Mouse (Mus musculus): Measurements from ENCODE around the gene Hdgfl3. TPM values are rescaled to one million over a fixed set of nuclear protein-coding genes. Genes with fewer than 3 reads are reported as not detected.

Hdgfl3 gene
- polyA plus RNA-seq, 1 experiment from 2014 or later: 46.6 TPM

GRCm38 (mm10) chr7:81846008-81846407 lies 88.3 kb downstream of the Hdgfl3 start:
- H3K36me3 ChIP-seq (ENCODE audit: control insufficient read depth, insufficient read depth, low read length): no peaks in the 10 kb centered on the region
- no peaks in the 10 kb centered on the region for H3K9me3 ChIP-seq (ENCODE audit: control insufficient read depth, low read length)
- H3K4me3 ChIP-seq (ENCODE audit: low read depth, low read length): no peak overlapping the region
- no peak overlapping the region for H3K4me2 ChIP-seq (replicated peaks; ENCODE audit: low read depth, low read length)
- no peak for ATAC-seq (ENCODE audit: low FRiP score)
- no peak overlapping the region for H3K9ac ChIP-seq (ENCODE audit: low read depth, low read length)
- H3K27ac ChIP-seq (ENCODE audit: low read depth, low read length): no peak overlapping the region
- no peaks in the 10 kb centered on the region for H3K27me3 ChIP-seq (ENCODE audit: control insufficient read depth, insufficient read depth, low read length)
- DNase-seq (ENCODE audit: low spot score): no peak
- no peaks in the 10 kb centered on the region for H3K4me1 ChIP-seq (replicated peaks; ENCODE audit: control insufficient read depth, insufficient read depth, low read length)
- 81% methylated on average over 8 of the region's 8 CpGs for WGBS

- 81% methylated on average over 3 of the region's 3 CpGs for WGBS
Measured at GRCm38 (mm10) chr7:81845313-81845712, 89.0 kb downstream of the Hdgfl3 start.

GRCm38 (mm10) chr7:81844801-81845200 lies 89.5 kb downstream of the Hdgfl3 start:
- Histone ChIP-seq H3K27me3 (ENCODE audit: control insufficient read depth, insufficient read depth, low read length) (no peaks in the 10 kb centered on the region), H3K9me3 (ENCODE audit: control insufficient read depth, low read length) (no peaks in the 10 kb centered on the region), H3K9ac (ENCODE audit: low read depth, low read length) (no peak overlapping the region), H3K4me3 (ENCODE audit: low read depth, low read length) (no peak overlapping the region), H3K27ac (ENCODE audit: low read depth, low read length) (no peak overlapping the region), H3K4me1 (replicated peaks; ENCODE audit: control insufficient read depth, insufficient read depth, low read length) (no peaks in the 10 kb centered on the region), H3K36me3 (ENCODE audit: control insufficient read depth, insufficient read depth, low read length) (no peaks in the 10 kb centered on the region), H3K4me2 (replicated peaks; ENCODE audit: low read depth, low read length) (no peak overlapping the region)
- ATAC-seq (ENCODE audit: low FRiP score) (no peak), DNase-seq (ENCODE audit: low spot score) (no peak)
- 81% methylated on average over 11 of the region's 11 CpGs for WGBS

More at GRCm38 (mm10) chr7:81845313-81845712, 89.0 kb downstream of the Hdgfl3 start:
- DNase-seq (ENCODE audit: low spot score): no peak
- H3K9me3 ChIP-seq (ENCODE audit: control insufficient read depth, low read length): no peaks in the 10 kb centered on the region
- H3K4me2 ChIP-seq (replicated peaks; ENCODE audit: low read depth, low read length): no peak overlapping the region
- no peak overlapping the region for H3K9ac ChIP-seq (ENCODE audit: low read depth, low read length)
- H3K36me3 ChIP-seq (ENCODE audit: control insufficient read depth, insufficient read depth, low read length): no peaks in the 10 kb centered on the region
- H3K27ac ChIP-seq (ENCODE audit: low read depth, low read length): no peak overlapping the region
- no peaks in the 10 kb centered on the region for H3K4me1 ChIP-seq (replicated peaks; ENCODE audit: control insufficient read depth, insufficient read depth, low read length)
- H3K4me3 ChIP-seq (ENCODE audit: low read depth, low read length): no peak overlapping the region
- no peak for ATAC-seq (ENCODE audit: low FRiP score)
- no peaks in the 10 kb centered on the region for H3K27me3 ChIP-seq (ENCODE audit: control insufficient read depth, insufficient read depth, low read length)

GRCm38 (mm10) chr7:81843903-81844302 lies 90.4 kb downstream of the Hdgfl3 start:
- DNase-seq (ENCODE audit: low spot score) (no peak), ATAC-seq (ENCODE audit: low FRiP score) (no peak)
- H3K4me1 ChIP-seq (replicated peaks; ENCODE audit: control insufficient read depth, insufficient read depth, low read length): no peaks in the 10 kb centered on the region
- no peaks in the 10 kb centered on the region for H3K27me3 ChIP-seq (ENCODE audit: control insufficient read depth, insufficient read depth, low read length)
- no peak overlapping the region for H3K27ac ChIP-seq (ENCODE audit: low read depth, low read length)
- no peak overlapping the region for H3K4me2 ChIP-seq (replicated peaks; ENCODE audit: low read depth, low read length)
- H3K9ac ChIP-seq (ENCODE audit: low read depth, low read length): no peak overlapping the region
- H3K4me3 ChIP-seq (ENCODE audit: low read depth, low read length): no peak overlapping the region
- 80% methylated on average over 8 of the region's 8 CpGs for WGBS
- H3K36me3 ChIP-seq (ENCODE audit: control insufficient read depth, insufficient read depth, low read length): no peaks in the 10 kb centered on the region
- H3K9me3 ChIP-seq (ENCODE audit: control insufficient read depth, low read length): no peaks in the 10 kb centered on the region

GRCm38 (mm10) chr7:81842998-81843397 lies 91.3 kb downstream of the Hdgfl3 start:
- H3K4me2 ChIP-seq (replicated peaks; ENCODE audit: low read depth, low read length): no peak overlapping the region
- no peak for DNase-seq (ENCODE audit: low spot score)
- H3K27ac ChIP-seq (ENCODE audit: low read depth, low read length): no peak overlapping the region
- H3K4me3 ChIP-seq (ENCODE audit: low read depth, low read length): no peak overlapping the region
- H3K9ac ChIP-seq (ENCODE audit: low read depth, low read length): no peak overlapping the region
- no peaks in the 10 kb centered on the region for H3K4me1 ChIP-seq (replicated peaks; ENCODE audit: control insufficient read depth, insufficient read depth, low read length)
- no peaks in the 10 kb centered on the region for H3K9me3 ChIP-seq (ENCODE audit: control insufficient read depth, low read length)
- 69% methylated on average over 1 of the region's 1 CpGs for WGBS
- no peaks in the 10 kb centered on the region for H3K36me3 ChIP-seq (ENCODE audit: control insufficient read depth, insufficient read depth, low read length)
- ATAC-seq (ENCODE audit: low FRiP score): no peak
- H3K27me3 ChIP-seq (ENCODE audit: control insufficient read depth, insufficient read depth, low read length): no peaks in the 10 kb centered on the region

- WGBS: 90% methylated on average over 7 of the region's 7 CpGs
- Histone ChIP-seq H3K27me3 (ENCODE audit: control insufficient read depth, insufficient read depth, low read length) (no peaks in the 10 kb centered on the region), H3K9me3 (ENCODE audit: control insufficient read depth, low read length) (no peaks in the 10 kb centered on the region), H3K4me1 (replicated peaks; ENCODE audit: control insufficient read depth, insufficient read depth, low read length) (no peaks in the 10 kb centered on the region), H3K27ac (ENCODE audit: low read depth, low read length) (no peak overlapping the region), H3K4me2 (replicated peaks; ENCODE audit: low read depth, low read length) (no peak overlapping the region), H3K9ac (ENCODE audit: low read depth, low read length) (no peak overlapping the region), H3K36me3 (ENCODE audit: control insufficient read depth, insufficient read depth, low read length) (no peaks in the 10 kb centered on the region), H3K4me3 (ENCODE audit: low read depth, low read length) (no peak overlapping the region)
- no peak for ATAC-seq (ENCODE audit: low FRiP score)
- DNase-seq (ENCODE audit: low spot score): no peak
Measured at GRCm38 (mm10) chr7:81842141-81842540, 92.1 kb downstream of the Hdgfl3 start.

GRCm38 (mm10) chr7:81841439-81841838 lies 92.8 kb downstream of the Hdgfl3 start:
- H3K27me3 ChIP-seq (ENCODE audit: control insufficient read depth, insufficient read depth, low read length): no peaks in the 10 kb centered on the region
- H3K9me3 ChIP-seq (ENCODE audit: control insufficient read depth, low read length): no peaks in the 10 kb centered on the region
- H3K27ac ChIP-seq (ENCODE audit: low read depth, low read length): no peak overlapping the region
- WGBS: 87% methylated on average over 6 of the region's 6 CpGs
- no peak overlapping the region for H3K4me3 ChIP-seq (ENCODE audit: low read depth, low read length)
- no peak overlapping the region for H3K4me2 ChIP-seq (replicated peaks; ENCODE audit: low read depth, low read length)
- no peaks in the 10 kb centered on the region for H3K36me3 ChIP-seq (ENCODE audit: control insufficient read depth, insufficient read depth, low read length)
- no peak overlapping the region for H3K9ac ChIP-seq (ENCODE audit: low read depth, low read length)
- no peaks in the 10 kb centered on the region for H3K4me1 ChIP-seq (replicated peaks; ENCODE audit: control insufficient read depth, insufficient read depth, low read length)
- DNase-seq (ENCODE audit: low spot score) (no peak), ATAC-seq (ENCODE audit: low FRiP score) (no peak)

GRCm38 (mm10) chr7:81840661-81841181 lies 93.6 kb downstream of the Hdgfl3 start:
- H3K9ac ChIP-seq (ENCODE audit: low read depth, low read length): no peak overlapping the region
- no peak overlapping the region for H3K27ac ChIP-seq (ENCODE audit: low read depth, low read length)
- no peaks in the 10 kb centered on the region for H3K27me3 ChIP-seq (ENCODE audit: control insufficient read depth, insufficient read depth, low read length)
- ATAC-seq (ENCODE audit: low FRiP score): no peak
- H3K36me3 ChIP-seq (ENCODE audit: control insufficient read depth, insufficient read depth, low read length): no peaks in the 10 kb centered on the region
- WGBS: 80% methylated on average over 7 of the region's 7 CpGs
- no peaks in the 10 kb centered on the region for H3K4me1 ChIP-seq (replicated peaks; ENCODE audit: control insufficient read depth, insufficient read depth, low read length)
- H3K9me3 ChIP-seq (ENCODE audit: control insufficient read depth, low read length): no peaks in the 10 kb centered on the region
- H3K4me2 ChIP-seq (replicated peaks; ENCODE audit: low read depth, low read length): no peak overlapping the region
- DNase-seq (ENCODE audit: low spot score): no peak
- H3K4me3 ChIP-seq (ENCODE audit: low read depth, low read length): no peak overlapping the region

- 74% methylated on average over 6 of the region's 6 CpGs for WGBS
Measured at GRCm38 (mm10) chr7:81839746-81840145, 94.5 kb downstream of the Hdgfl3 start.

More at GRCm38 (mm10) chr7:81839746-81840145, 94.5 kb downstream of the Hdgfl3 start:
- Histone ChIP-seq H3K9ac (ENCODE audit: low read depth, low read length) (no peak overlapping the region), H3K9me3 (ENCODE audit: control insufficient read depth, low read length) (no peaks in the 10 kb centered on the region), H3K4me1 (replicated peaks; ENCODE audit: control insufficient read depth, insufficient read depth, low read length) (no peaks in the 10 kb centered on the region), H3K4me2 (replicated peaks; ENCODE audit: low read depth, low read length) (no peak overlapping the region), H3K4me3 (ENCODE audit: low read depth, low read length) (no peak overlapping the region), H3K36me3 (ENCODE audit: control insufficient read depth, insufficient read depth, low read length) (no peaks in the 10 kb centered on the region), H3K27me3 (ENCODE audit: control insufficient read depth, insufficient read depth, low read length) (no peaks in the 10 kb centered on the region), H3K27ac (ENCODE audit: low read depth, low read length) (no peak overlapping the region)
- DNase-seq (ENCODE audit: low spot score) (no peak), ATAC-seq (ENCODE audit: low FRiP score) (no peak)

Data from hindbrain, embryonic 11.5 days (tissue).